Mouse (Mus musculus) kidney, embryonic 16.5 days (tissue): Measurements from ENCODE around the gene Gna13. TPM values are rescaled to one million over a fixed set of nuclear protein-coding genes. Genes with fewer than 3 reads are reported as not detected.

ENCODE experiments used
- ATAC-seq: fragments of 200-750 bp; cut with Nextera tagmentation; 2 replicates; pipeline ENCODE4 v1.8.0; 2017; ENCODE audit warnings: moderate TSS enrichment; ENCODE audit not compliant: low FRiP score, low TSS enrichment
- H3K27ac ChIP-seq: fragments of 300-500 bp; sonication (generic); 2 replicates; pipeline ENCODE4 v1.5.1; 2014; ENCODE audit warnings: low read length
- H3K27me3 ChIP-seq: fragments of 300-500 bp; sonication (generic); 2 replicates; pipeline ENCODE4 v1.6.1; 2014; ENCODE audit warnings: low read length, control low read depth, mixed read lengths; ENCODE audit not compliant: insufficient read depth
- H3K36me3 ChIP-seq: fragments of 300-500 bp; sonication (generic); 2 replicates; pipeline ENCODE4 v1.6.1; 2014; ENCODE audit warnings: low read length, control low read depth, mixed read lengths; ENCODE audit not compliant: insufficient read depth
- H3K4me1 ChIP-seq: fragments of 300-500 bp; sonication (generic); 2 replicates; pipeline ENCODE4 v1.6.1; 2014; ENCODE audit warnings: low read length, control low read depth, mixed read lengths; ENCODE audit not compliant: insufficient read depth
- H3K4me2 ChIP-seq: fragments of 300-500 bp; sonication (generic); replicated peaks from 2 replicates; pipeline ENCODE4 v1.6.1; 2014; ENCODE audit warnings: low read depth, low read length
- H3K4me3 ChIP-seq: fragments of 300-500 bp; sonication (generic); 2 replicates; pipeline ENCODE4 v1.5.1; 2014; ENCODE audit warnings: mild to moderate bottlenecking, low read length
- H3K9ac ChIP-seq: fragments of 300-500 bp; sonication (generic); replicated peaks from 2 replicates; pipeline ENCODE4 v1.6.1; 2014; ENCODE audit warnings: low read length
- H3K9me3 ChIP-seq: fragments of 300-500 bp; sonication (generic); 2 replicates; pipeline ENCODE4 v1.6.1; 2016; ENCODE audit warnings: low read length, control low read depth
- WGBS: fragments of 180-500 bp; shearing (Covaris S2); extraction: QIAGEN DNeasy Blood & Tissue Kit; methylation state at CpG from one replicate; pipeline ENCODE4 v1.1.7; 2014; 5-methylcytosine and 5-hydroxymethylcytosine counted together
- polyA plus RNA-seq: library from polyadenylated mRNA; unstranded; fragments of >200 nt; fragmentation: Nextera tagmentation; extraction: Ambion mirVana; gene quantifications from 2 replicates; pipeline ENCODE4 v1.2.1, GENCODE M21; 2015

Gene Gna13
- polyA plus RNA-seq, result 22.0 and 24.1 TPM in 2 replicates

DNA sequence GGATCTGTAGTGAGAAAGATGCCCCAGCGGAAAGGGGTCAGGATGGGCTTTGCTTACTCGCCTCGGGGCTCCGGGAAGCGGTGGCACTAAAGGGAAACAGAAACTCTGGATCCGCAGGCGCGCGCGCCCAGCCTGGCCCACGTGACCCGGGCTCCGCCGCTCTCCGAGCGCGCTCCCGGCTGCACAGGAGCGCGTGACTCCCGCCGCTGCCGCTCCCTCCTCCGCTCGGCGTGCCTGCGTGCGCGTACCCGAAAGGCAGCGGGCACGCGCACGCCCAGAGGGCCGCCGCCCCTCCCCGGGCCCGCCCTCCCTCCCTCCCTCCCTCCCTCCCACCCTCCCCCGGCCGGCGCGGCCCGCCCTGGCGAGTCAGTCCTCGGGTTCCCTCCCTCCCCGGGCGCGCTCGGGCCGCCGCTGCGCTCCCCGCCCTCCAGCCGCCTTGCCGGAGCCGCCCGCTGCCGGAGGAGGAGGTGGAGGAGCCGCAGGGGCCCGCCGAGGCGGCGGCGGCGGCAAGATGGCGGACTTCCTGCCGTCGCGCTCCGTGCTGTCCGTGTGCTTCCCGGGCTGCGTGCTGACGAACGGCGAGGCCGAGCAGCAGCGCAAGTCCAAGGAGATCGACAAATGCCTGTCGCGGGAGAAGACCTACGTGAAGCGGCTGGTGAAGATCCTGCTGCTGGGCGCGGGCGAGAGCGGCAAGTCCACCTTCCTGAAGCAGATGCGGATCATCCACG, at the start of gene Gna13:
Gene Gna13 (plus strand): TSS at position 369 of the 728 bp plus-strand sequence.
- peak within 1 kb of the TSS; percentile 90 for H3K27ac ChIP-seq
- peaks cover 44% of the 10 kb centered on the region for H3K4me1 ChIP-seq
- WGBS, result under 1% methylated on average over 59 of the region's 89 CpGs
- peak; percentile 86 for ATAC-seq
- H3K4me3 ChIP-seq, result peak within 1 kb of the TSS; percentile 79
- H3K9ac ChIP-seq, result peak within 1 kb of the TSS; percentile 90
- H3K36me3 ChIP-seq, result peaks cover 12% of the 10 kb centered on the region
- H3K4me2 ChIP-seq, result peak within 1 kb of the TSS; percentile 80
- H3K27me3 ChIP-seq, result no peaks in the 10 kb centered on the region
- no peaks in the 10 kb centered on the region for H3K9me3 ChIP-seq

DNA sequence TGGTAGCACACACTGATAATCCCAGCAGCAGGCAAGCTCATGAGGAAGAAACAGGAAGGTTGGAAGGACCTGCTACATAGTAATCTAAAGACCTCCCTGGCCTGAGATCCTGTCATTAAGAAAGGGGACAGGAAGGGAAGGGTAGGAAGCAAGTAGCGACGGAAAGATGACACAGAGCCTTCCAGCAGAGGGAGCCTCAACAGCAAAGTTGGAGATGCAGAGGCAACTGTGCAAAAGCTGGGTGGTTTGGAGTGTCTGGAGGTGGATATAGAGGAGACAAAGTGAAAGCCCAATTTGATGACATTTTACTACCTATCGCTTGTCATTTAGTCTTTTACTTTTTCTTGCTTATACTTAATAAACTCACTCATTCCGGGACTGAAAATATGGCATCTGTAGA, 45.7 kb upstream of the Gna13 start:
- Histone ChIP-seq H3K4me3 (no peak overlapping the region), H3K4me2 (no peak overlapping the region), H3K27me3 (no peaks in the 10 kb centered on the region), H3K36me3 (no peaks in the 10 kb centered on the region), H3K9me3 (no peaks in the 10 kb centered on the region), H3K4me1 (0 out of 2 replicates have a peak, but pooled peaks cover 4% of the 10 kb centered on the region), H3K27ac (no peak overlapping the region), H3K9ac (no peak overlapping the region)
- WGBS, result 39% methylated on average over 4 of the region's 4 CpGs
- no peak for ATAC-seq

DNA sequence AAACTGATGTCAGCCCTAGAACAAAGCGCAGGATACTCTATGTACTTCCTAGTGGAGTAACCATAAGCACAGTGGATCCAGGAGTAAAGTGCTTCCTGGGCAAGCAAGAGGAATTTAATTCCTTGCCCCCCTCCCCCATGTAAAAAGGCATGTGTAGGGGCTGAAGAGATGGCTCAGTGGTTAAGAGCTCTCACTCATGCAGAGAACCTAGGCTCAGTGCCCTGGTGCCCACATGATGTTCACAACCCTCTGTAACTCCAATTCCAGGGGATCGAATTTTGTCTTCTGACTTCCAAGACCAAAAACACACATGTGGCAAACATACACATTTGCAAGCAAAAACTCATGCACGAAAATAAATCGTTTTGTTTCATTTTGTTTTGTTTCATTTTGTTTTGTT, 43.2 kb upstream of the Gna13 start:
- H3K27ac ChIP-seq, result no peak overlapping the region
- H3K4me3 ChIP-seq, result no peak overlapping the region
- H3K27me3 ChIP-seq, result no peaks in the 10 kb centered on the region
- H3K36me3 ChIP-seq, result no peaks in the 10 kb centered on the region
- ATAC-seq, result no peak
- H3K4me1 ChIP-seq, result no peaks in the 10 kb centered on the region
- WGBS, result 92% methylated on average over 4 of the region's 4 CpGs
- H3K9me3 ChIP-seq, result no peaks in the 10 kb centered on the region
- H3K4me2 ChIP-seq, result no peak overlapping the region
- no peak overlapping the region for H3K9ac ChIP-seq

DNA sequence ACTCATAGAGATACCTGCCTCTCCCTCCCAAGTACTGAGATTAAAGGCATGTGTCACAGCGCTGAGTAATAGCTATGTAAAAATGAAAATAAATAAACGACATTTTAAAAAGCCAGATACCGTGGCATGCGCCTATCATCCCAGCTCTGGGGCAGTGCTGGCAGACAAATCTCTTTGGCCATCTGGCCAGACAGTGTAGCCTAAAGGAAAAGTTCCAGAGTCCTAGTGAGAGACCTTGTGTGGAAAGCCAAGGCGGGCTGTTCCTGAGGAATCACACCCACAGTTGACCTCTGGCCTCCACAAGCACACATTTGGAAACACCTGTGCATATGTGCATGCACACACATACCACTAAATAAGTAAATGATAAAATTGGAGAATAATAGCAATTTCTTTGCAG, 42.7 kb upstream of the Gna13 start:
- Histone ChIP-seq H3K4me2 (no peak overlapping the region), H3K4me3 (no peak overlapping the region), H3K9ac (no peak overlapping the region), H3K27ac (no peak overlapping the region), H3K9me3 (no peaks in the 10 kb centered on the region), H3K36me3 (no peaks in the 10 kb centered on the region), H3K4me1 (no peaks in the 10 kb centered on the region), H3K27me3 (no peaks in the 10 kb centered on the region)
- ATAC-seq, result no peak
- WGBS, result 87% methylated on average over 5 of the region's 5 CpGs

DNA sequence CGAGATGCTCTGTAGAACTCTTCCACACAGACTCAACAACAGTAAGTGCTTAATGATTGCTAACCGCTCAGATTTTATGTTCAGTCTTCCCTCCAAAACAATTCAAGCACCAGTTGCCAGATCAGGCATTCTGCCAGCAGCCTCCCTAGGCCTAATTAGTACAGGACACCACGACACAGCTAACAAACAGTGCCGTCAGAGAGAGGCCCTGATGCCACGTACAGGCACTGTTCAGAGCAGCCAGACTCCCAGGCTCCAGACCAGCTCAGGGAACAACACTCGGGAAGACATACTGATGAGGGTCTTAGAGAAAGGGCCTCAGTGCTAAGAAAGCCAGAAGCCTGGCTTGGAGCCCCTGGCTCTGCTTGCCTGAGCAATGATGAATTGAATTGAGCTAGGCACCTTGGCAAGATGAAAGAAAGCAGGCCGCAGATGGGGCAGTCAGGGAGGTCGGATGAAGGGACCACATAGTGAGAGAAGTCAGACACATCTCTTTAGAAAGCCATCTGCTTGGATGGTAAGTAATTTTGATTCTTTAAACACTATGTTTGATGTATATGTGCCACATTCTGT, 42.2 kb upstream of the Gna13 start:
- 61% methylated on average over 8 of the region's 8 CpGs for WGBS
- Histone ChIP-seq H3K36me3 (no peaks in the 10 kb centered on the region), H3K9me3 (no peaks in the 10 kb centered on the region), H3K4me2 (no peak overlapping the region), H3K9ac (no peak overlapping the region), H3K27me3 (no peaks in the 10 kb centered on the region), H3K4me1 (no peaks in the 10 kb centered on the region), H3K27ac (no peak overlapping the region), H3K4me3 (no peak overlapping the region)
- no peak for ATAC-seq

DNA sequence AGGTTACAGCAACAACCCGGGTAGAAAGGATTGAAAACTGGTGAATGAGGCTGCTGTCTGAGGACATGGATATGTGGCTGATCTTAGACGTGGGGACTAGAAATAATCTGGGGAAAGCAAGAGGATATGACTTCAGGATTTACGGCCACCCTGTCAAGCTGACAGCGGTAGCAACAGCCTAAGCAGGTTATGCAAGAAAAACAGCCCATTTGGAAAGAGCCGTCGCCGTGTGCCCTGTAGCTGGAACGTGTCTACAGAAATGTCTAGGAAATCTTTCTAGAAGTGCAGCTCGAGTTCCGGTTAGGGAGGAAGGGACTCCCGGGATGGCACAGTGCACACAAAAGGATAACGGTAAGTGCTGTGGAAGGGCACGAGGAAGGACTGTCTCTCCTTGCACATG, 36.4 kb upstream of the Gna13 start:
- Histone ChIP-seq H3K9ac (no peak overlapping the region), H3K4me2 (no peak overlapping the region), H3K4me1 (no peaks in the 10 kb centered on the region), H3K27ac (no peak overlapping the region), H3K27me3 (no peaks in the 10 kb centered on the region), H3K9me3 (no peaks in the 10 kb centered on the region), H3K36me3 (no peaks in the 10 kb centered on the region), H3K4me3 (no peak overlapping the region)
- ATAC-seq, result no peak
- WGBS, result 29% methylated on average over 13 of the region's 13 CpGs

DNA sequence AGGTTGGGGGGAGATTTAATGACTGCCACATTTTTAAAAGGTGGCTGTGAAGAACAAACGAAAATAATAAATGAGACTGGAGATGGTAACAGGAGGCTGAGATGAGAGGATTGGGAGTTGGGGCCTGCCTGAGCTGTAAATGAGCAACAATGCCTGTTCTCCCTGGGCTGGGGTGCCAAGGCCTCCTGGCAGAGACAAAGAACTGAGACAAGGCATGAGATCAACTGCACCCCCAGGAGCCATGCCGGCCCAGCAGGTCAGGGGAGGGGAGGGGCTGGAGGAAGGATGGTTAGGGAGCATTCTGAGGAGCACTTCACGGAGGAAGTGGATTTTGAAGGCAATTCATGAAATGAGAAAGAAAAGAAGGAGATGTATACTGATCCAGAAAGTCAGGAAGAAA, 35.2 kb upstream of the Gna13 start:
- no peak overlapping the region for H3K27ac ChIP-seq
- no peaks in the 10 kb centered on the region for H3K27me3 ChIP-seq
- no peaks in the 10 kb centered on the region for H3K36me3 ChIP-seq
- H3K4me1 ChIP-seq, result peaks cover 4% of the 10 kb centered on the region; the same call in 1 of the 2 replicates
- H3K9ac ChIP-seq, result no peak overlapping the region
- ATAC-seq, result no peak
- no peak overlapping the region for H3K4me3 ChIP-seq
- no peak overlapping the region for H3K4me2 ChIP-seq
- 42% methylated on average over 3 of the region's 3 CpGs for WGBS
- H3K9me3 ChIP-seq, result no peaks in the 10 kb centered on the region

DNA sequence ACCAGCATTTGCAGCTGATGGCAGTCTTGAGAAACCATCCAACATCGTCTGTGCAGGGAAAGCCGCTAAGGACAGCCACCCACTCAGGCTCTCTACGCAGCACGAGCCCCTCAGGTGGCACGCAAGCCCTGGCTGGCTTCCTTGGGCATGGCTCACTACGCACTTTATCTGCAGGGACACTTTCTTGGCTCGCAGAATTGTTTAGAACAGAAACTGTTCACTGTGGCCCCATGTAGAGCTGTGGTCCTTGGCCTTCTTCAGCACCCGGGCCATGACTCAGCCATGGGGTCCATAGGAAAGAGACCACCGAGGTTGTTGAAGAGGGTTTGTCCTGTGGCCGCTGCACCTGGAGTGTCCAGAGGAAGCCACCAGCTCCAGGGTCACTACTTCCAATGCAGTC, 34.7 kb upstream of the Gna13 start:
- no peak overlapping the region for H3K9ac ChIP-seq
- peaks cover 4% of the 10 kb centered on the region; the same call in 1 of the 2 replicates for H3K4me1 ChIP-seq
- no peak overlapping the region for H3K4me2 ChIP-seq
- ATAC-seq, result no peak
- H3K4me3 ChIP-seq, result no peak overlapping the region
- H3K27ac ChIP-seq, result no peak overlapping the region
- H3K9me3 ChIP-seq, result no peaks in the 10 kb centered on the region
- no peaks in the 10 kb centered on the region for H3K27me3 ChIP-seq
- WGBS, result 87% methylated on average over 10 of the region's 10 CpGs
- H3K36me3 ChIP-seq, result no peaks in the 10 kb centered on the region

DNA sequence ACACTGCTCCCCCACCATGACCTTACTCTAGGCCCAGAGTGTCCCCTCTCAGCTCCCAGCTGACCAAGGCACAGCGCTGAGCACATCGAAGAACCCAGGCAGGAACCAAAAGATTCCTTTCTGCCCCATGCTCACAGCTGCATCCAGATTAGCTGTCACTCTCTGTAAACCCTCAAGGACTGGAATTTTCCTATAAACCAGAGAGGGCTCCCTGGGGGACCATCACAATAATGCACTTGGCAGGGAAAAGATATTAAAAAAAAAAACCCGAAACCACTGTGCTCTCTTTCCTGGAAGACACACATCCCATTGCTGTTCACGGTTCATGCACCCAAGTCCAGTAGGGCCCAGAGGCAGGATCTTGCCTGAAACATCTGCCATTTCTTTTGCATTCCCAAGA, 33.3 kb upstream of the Gna13 start:
- no peak overlapping the region for H3K27ac ChIP-seq
- H3K9me3 ChIP-seq, result no peaks in the 10 kb centered on the region
- H3K36me3 ChIP-seq, result no peaks in the 10 kb centered on the region
- no peak overlapping the region for H3K4me3 ChIP-seq
- no peak for ATAC-seq
- no peak overlapping the region for H3K4me2 ChIP-seq
- WGBS, result 56% methylated on average over 4 of the region's 4 CpGs
- H3K4me1 ChIP-seq, result peaks cover 4% of the 10 kb centered on the region; the same call in 1 of the 2 replicates
- no peak overlapping the region for H3K9ac ChIP-seq
- H3K27me3 ChIP-seq, result no peaks in the 10 kb centered on the region

DNA sequence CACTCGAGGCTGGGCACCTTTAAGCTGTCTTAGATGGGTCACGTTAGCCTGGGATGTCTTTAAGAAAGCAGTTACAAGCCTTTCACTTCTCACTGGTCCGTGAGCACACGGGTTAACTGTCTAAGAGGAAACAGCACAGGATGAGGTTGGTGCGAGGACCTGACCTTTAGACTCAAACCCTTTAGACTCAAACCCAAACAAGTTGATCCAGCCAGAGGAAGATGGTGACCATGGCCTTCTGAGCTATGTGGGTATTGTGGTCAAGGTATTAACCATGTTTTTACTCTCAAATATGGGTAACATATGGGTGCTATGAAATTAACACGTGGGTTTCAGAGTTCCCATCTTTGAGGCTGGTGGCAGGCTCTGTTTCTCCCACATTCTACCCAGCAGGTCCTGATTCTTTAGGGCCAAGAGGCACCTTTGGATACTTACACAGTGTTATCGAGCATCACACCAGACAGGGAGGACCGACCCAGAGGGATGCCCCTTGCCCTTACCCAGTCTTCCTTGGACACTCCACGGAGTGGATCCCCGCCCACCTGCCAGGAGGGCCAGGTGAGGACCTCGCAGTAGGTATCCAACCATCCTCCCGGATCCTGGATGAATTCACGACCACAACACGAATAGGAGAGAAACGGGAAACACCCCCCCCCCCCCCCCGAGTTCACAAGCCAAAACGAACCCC, 31.8 kb upstream of the Gna13 start:
- H3K4me3 ChIP-seq, result peak overlapping the region; percentile 44
- H3K9me3 ChIP-seq, result no peaks in the 10 kb centered on the region
- H3K36me3 ChIP-seq, result no peaks in the 10 kb centered on the region
- H3K9ac ChIP-seq, result no peak overlapping the region
- WGBS, result 35% methylated on average over 17 of the region's 17 CpGs
- H3K27ac ChIP-seq, result no peak overlapping the region
- H3K27me3 ChIP-seq, result no peaks in the 10 kb centered on the region
- peak; percentile 71 for ATAC-seq
- H3K4me1 ChIP-seq, result peaks cover 4% of the 10 kb centered on the region; the same call in 1 of the 2 replicates
- H3K4me2 ChIP-seq, result peak overlapping the region; percentile 62
